Mouse (Mus musculus) heart, adult 10 weeks (tissue): ENCODE measurements around the gene Ghr. TPM values are rescaled to one million over a fixed set of nuclear protein-coding genes. Genes with fewer than 3 reads are reported as not detected.

ENCODE experiments used
- polyA plus RNA-seq: library from polyadenylated mRNA; stranded (reverse); fragments of 350-450 nt; fragmentation: Illumina TruSeq; extraction: RNeasy Lipid Tissue Mini Kit (QIAGEN cat#74804); gene quantifications from one replicate; pipeline ENCODE4 v1.2.3, GENCODE M21; 2014; ENCODE audit warnings: low read depth, low replicate concordance

Gene Ghr
- 127 TPM for polyA plus RNA-seq

DNA sequence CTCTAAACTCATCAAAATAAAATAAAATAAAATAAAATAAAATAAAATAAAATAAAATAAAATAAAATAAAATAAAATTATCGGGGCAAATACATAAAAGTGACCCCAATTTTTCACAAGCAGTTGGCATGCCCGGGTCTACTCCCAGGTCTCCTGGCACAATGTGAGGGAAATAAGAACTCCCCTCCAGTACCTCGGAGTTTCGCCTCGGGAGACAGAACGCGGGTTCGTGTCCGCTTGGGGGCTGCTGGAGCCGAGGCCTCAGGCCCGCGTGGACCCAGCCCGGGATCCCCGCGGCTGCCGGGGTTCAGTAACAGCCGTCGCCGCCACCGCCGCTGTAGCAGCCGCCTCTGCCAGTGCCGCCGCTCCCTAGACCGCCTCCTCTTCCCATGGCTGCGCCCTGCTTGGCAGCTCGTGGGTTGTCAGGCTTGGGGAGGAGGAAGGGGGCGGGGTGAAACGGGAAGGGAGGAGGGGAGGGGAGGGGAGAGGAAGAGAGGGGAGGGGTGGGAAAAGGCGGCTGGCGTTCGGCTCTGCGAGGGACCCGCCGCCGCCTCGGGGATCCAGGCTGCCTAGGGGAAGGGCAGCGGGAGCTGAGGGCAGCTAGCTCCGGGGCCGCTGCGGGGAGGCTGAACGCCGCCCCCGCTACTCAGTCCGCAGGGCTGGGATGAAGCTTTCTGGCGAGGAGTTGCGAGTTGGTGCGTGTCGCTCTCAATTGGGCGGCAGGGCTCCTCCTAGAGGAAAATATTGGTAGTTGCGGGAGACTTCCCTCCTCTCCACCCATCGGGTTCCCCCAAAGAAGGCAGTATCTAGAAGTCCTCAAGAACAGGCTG, at the start of gene Ghr:
Gene Ghr (minus strand): TSS at position 686 of the 830 bp plus-strand sequence.

DNA sequence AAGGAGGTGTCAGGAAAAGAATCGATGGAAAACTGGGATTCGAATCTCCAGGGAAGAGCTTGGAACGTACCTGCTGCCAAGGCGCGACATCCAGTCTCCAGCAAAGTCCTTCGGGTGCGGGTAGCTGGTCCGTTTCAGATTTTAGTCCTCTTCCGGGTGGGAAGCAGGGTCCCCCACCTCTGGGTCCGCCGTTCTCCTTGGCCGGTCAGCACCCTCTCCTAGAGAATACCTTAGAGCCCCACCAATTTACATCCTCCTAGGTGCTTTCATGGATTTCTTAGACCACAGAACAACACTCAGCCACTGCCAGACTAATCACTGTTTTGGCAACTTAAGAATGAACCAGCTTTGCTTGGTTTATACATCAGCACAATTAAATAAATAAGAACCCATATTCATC, 279.9 kb downstream of the Ghr start, which contains the start of gene Ccdc152:
Gene Ccdc152 (minus strand): TSS at position 101 of the 400 bp plus-strand sequence.

DNA sequence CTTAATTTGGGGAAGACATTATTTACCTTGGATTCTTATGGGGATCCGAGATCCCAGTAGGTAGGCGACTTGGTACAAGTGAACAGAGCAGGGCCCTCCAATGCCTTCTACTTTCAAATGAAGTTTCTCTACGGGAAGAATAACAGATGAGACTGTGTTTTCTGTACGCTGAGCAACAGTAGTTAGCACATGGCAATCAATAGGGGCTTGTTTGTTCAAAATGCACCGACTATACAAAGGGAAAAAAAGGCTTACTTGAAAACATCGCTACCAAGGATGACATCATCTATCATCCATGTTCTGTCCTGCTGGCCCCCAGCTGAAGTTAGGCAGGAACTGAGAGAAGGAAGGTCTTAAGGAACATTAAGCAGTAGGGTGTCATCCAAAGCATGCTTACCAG, 315.0 kb downstream of the Ghr start, which contains the start of gene Selenop:
Gene Selenop (plus strand): TSS at position 301 of the 400 bp plus-strand sequence.

